In genomic region chr1:61402339-61402738, GRCm38 (mm10) we compare ENCODE assay signal across 12 mouse cellular contexts.
DNase-seq lines count a peak whose midpoint lies in the region; ATAC-seq lines count a peak whose summit lies in the region.
"Had no signal": no experiment of that assay in that cellular context is flagged by ENCODE, and none has a peak within 500 bp of the region (broad histone marks: within the 10 kb centered on the region; RNA-seq: fewer than 3 reads in every experiment).

No protein-coding gene starts in this region.

- DNase-seq in heart, embryonic 10.5 days (ENCODE audit: low spot score): no peak
- no peak for DNase-seq in heart, postnatal 4 days
- no peak for DNase-seq in lung, postnatal 25 days (ENCODE audit: low spot score)
- DNase-seq in limb, embryonic 10.5 days (ENCODE audit: low spot score): no peak
- DNase-seq in thymus, postnatal 10 days (ENCODE audit: low spot score in 2 of 2): no peak
- DNase-seq: cerebellum, adult 9-11 months; right cerebral cortex, postnatal 25 days; thymus, postnatal 36 days had no signal

- H3K4me3 ChIP-seq in heart, embryonic 10.5 days: peak overlapping the region; percentile 22
- H3K4me3 ChIP-seq in lung, embryonic 16.5 days (ENCODE audit: low read length): peak overlapping the region; percentile 38
- peak overlapping the region; percentile 19 for H3K4me3 ChIP-seq in limb, embryonic 10.5 days
- no peak overlapping the region for H3K4me3 ChIP-seq in stomach, embryonic 14.5 days (ENCODE audit: low read depth, low read length)
- H3K4me3 ChIP-seq in midbrain, embryonic 15.5 days: no peak overlapping the region

- peak overlapping the region; percentile 51 for H3K4me2 ChIP-seq in lung, embryonic 16.5 days (ENCODE audit: low read depth, low read length)
- H3K4me2 ChIP-seq in stomach, embryonic 14.5 days (replicated peaks; ENCODE audit: low read depth, low read length): peak overlapping the region; percentile 1; the same call in 1 of the 2 replicates
- H3K4me2 ChIP-seq in midbrain, embryonic 15.5 days: no peak overlapping the region

- peak overlapping the region; percentile 35; the same call in 1 of the 2 replicates for H3K9ac ChIP-seq in lung, embryonic 16.5 days (ENCODE audit: low read length)
- H3K9ac ChIP-seq in stomach, embryonic 14.5 days (replicated peaks; ENCODE audit: low read depth, low read length): no peak overlapping the region
- H3K9ac ChIP-seq in midbrain, embryonic 15.5 days: no peak overlapping the region

- H3K27ac ChIP-seq in heart, embryonic 10.5 days: no peak overlapping the region
- no peak overlapping the region for H3K27ac ChIP-seq in lung, embryonic 16.5 days (ENCODE audit: low read length)
- H3K27ac ChIP-seq in limb, embryonic 10.5 days: no peak overlapping the region
- H3K27ac ChIP-seq in stomach, embryonic 14.5 days (ENCODE audit: low read length): no peak overlapping the region
- H3K27ac ChIP-seq in midbrain, embryonic 15.5 days: no peak overlapping the region
- H3K27ac ChIP-seq: hindbrain, postnatal 0 days had no signal

- 52% methylated on average over 8 of the region's 8 CpGs for WGBS in heart, embryonic 10.5 days
- WGBS in lung, embryonic 16.5 days: 29% methylated on average over 8 of the region's 8 CpGs
- 62% methylated on average over 8 of the region's 8 CpGs for WGBS in limb, embryonic 10.5 days
- WGBS in stomach, embryonic 14.5 days: 46% methylated on average over 8 of the region's 8 CpGs
- WGBS in midbrain, embryonic 15.5 days: 71% methylated on average over 8 of the region's 8 CpGs

- no peak for ATAC-seq in lung, embryonic 16.5 days (ENCODE audit: low read depth)
- ATAC-seq in stomach, embryonic 14.5 days (ENCODE audit: insufficient number of reproducible peaks, insufficient read depth, low FRiP score, low read depth): no peak
- ATAC-seq in midbrain, embryonic 15.5 days (replicated peaks): no peak
- ATAC-seq: hindbrain, postnatal 0 days had no signal

- peaks cover 4% of the 10 kb centered on the region; the same call in 1 of the 2 replicates for H3K4me1 ChIP-seq in heart, embryonic 10.5 days
- H3K4me1 ChIP-seq in lung, embryonic 16.5 days (replicated peaks; ENCODE audit: control insufficient read depth, insufficient read depth, low read length): peaks cover 6% of the 10 kb centered on the region
- H3K4me1 ChIP-seq in limb, embryonic 10.5 days: peaks cover 49% of the 10 kb centered on the region
- no peaks in the 10 kb centered on the region for H3K4me1 ChIP-seq in stomach, embryonic 14.5 days (ENCODE audit: control insufficient read depth, insufficient read depth, low read length)
- no peaks in the 10 kb centered on the region for H3K4me1 ChIP-seq in midbrain, embryonic 15.5 days

- no peaks in the 10 kb centered on the region for H3K27me3 ChIP-seq in heart, embryonic 10.5 days (ENCODE audit: insufficient read depth, poor library complexity, severe bottlenecking)
- H3K27me3 ChIP-seq in lung, embryonic 16.5 days (ENCODE audit: control insufficient read depth, insufficient read depth, low read depth, low read length): no peaks in the 10 kb centered on the region
- no peaks in the 10 kb centered on the region for H3K27me3 ChIP-seq in limb, embryonic 10.5 days (ENCODE audit: low read depth, poor library complexity, severe bottlenecking)
- no peaks in the 10 kb centered on the region for H3K27me3 ChIP-seq in stomach, embryonic 14.5 days (ENCODE audit: control insufficient read depth, insufficient read depth, low read length)
- H3K27me3 ChIP-seq in midbrain, embryonic 15.5 days (replicated peaks): no peaks in the 10 kb centered on the region

- no peaks in the 10 kb centered on the region for H3K9me3 ChIP-seq in heart, embryonic 10.5 days
- H3K9me3 ChIP-seq in lung, embryonic 16.5 days (ENCODE audit: control insufficient read depth, low read length): no peaks in the 10 kb centered on the region
- H3K9me3 ChIP-seq in limb, embryonic 10.5 days (replicated peaks): no peaks in the 10 kb centered on the region
- H3K9me3 ChIP-seq in stomach, embryonic 14.5 days (ENCODE audit: control insufficient read depth, low read depth, low read length): no peaks in the 10 kb centered on the region
- no peaks in the 10 kb centered on the region for H3K9me3 ChIP-seq in midbrain, embryonic 15.5 days

- no peaks in the 10 kb centered on the region for H3K36me3 ChIP-seq in heart, embryonic 10.5 days
- no peaks in the 10 kb centered on the region for H3K36me3 ChIP-seq in lung, embryonic 16.5 days (ENCODE audit: control insufficient read depth, insufficient read depth, low read length)
- H3K36me3 ChIP-seq in limb, embryonic 10.5 days: no peaks in the 10 kb centered on the region
- no peaks in the 10 kb centered on the region for H3K36me3 ChIP-seq in stomach, embryonic 14.5 days (ENCODE audit: control insufficient read depth, insufficient read depth, low read length)
- no peaks in the 10 kb centered on the region for H3K36me3 ChIP-seq in midbrain, embryonic 15.5 days (replicated peaks)

Comparison
In these comparisons a context has a peak if more than half of its experiments do, and no peak if none do; other contexts are left out.
1. H3K4me3 ChIP-seq: peak in heart, embryonic 10.5 days (single experiment), lung, embryonic 16.5 days (single experiment) and limb, embryonic 10.5 days (single experiment); none in stomach, embryonic 14.5 days (single experiment) and midbrain, embryonic 15.5 days (single experiment).